Mouse (Mus musculus) skeletal muscle tissue, adult 2 months (tissue): ENCODE measurements at regions not wholly inside any gene's neighbourhood (a gene's known extent, or its start where the extent isn't known, plus 50 kb on each side); places are given as distances from the start of the nearest gene placed in this dataset.
"Not testable (repeated sequence)": the region's sequence is repeated elsewhere in the genome, so short reads cannot be mapped to it uniquely, and the experiment has no call there.

Experiments
- DNase-seq: peaks from one replicate; pipeline ENCODE4 v3.0.0-alpha.2; 2012; ENCODE audit warnings: low read depth, low spot score

DNA sequence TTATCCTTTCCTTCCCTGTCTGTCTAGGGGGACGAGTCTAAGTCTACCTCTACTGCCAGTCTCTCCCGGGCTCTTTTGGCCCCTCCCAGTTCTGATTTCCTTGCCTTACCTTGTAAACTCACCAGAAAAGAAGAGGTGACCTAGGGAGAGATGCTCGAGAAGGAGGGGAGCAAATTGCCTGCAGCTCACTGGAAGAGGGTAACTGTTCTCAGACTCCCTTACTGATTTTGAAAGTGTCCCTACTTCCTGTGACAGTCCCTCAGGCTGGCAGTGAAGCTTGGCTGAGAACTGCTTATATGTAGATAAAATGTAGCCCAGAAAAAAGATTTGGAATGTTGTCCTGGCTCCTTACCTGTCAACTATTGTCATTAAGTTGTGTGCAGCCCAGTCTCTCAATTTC, 180.6 kb upstream of the Tab2 start:
- DNase-seq, result no peak

DNA sequence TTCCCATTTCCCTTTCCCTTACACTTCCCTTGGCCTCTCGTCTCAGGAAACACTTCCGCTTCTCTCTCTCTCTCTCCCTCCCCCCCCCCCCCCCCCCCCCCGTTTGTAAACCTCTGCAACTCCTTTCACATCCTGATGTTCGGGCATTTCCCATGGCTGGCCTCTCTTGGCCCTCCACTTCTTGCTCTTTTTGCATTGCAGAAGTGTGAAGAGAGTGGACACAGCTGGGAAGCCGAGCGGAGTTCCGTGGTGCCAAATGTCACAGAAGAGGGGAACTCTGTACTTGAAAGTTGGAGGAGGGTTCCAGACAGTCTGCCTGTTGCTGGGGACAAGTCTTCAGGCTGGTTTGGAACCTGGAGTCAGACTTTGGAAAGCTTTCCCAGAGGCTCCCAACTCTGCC, 179.2 kb upstream of the Tab2 start:
- no peak for DNase-seq

DNA sequence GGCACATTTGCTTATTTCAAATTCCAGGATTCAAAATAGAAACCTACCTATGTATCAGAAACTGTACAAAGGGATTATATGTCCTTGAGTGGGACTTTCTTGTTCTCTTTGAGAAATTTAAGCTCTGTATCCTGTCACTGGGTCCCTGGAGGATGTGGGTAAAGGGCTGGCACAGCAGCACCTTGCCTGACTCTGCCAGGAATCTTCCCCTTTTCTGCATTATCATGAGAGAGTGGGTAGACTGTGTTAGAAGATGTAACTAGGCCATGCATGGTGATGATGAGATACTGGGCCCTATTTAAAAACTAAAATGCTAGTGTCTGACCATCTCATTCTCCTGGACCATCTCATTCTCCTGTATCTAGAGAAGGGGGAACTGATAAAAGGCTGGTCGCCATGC, 178.4 kb upstream of the Tab2 start:
- DNase-seq, result no peak

DNA sequence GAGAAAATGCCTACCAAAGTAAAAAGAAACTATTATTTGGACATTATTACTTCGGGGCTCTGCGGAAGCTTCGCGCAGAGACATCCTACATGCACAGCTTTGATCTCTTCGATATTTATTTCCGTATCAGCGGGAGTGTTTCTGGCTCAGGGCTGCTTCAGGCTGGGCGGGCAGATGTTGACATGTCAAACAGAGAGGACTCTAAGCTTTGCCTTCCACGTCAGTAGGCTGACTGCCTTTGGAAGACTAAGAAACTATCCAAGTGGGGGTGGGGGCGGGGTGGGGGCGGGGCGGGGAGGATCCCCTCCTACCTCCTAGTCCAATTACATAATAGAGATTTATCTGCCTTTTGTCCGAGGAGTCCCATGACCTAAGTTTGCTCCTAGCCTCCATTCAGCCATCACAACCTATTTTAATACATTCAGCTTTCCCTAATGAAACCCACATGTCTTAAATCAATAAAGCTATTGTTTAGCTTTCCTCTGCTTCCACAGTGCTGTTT, 177.5 kb upstream of the Tab2 start:
- no peak for DNase-seq

DNA sequence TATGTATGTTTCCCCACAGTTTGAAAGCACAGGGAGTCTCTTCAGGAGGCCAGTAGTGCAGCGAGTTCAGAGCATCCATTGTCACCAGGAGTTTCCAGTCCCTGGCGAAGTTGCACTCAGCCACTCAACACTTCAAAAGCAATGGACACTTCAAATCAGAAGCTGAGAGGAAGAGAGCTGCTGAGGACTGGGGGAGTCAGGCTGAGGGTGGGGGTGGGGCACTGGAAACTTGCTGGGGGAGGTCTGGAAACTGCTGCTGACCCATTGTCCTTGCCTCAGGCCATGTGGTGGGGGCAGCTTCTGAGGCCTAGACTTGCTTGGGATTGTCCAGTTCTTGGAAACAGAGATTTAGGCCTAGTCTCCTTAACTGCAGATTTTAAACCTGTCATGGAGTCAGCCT, 176.8 kb upstream of the Tab2 start:
- DNase-seq, result no peak

DNA sequence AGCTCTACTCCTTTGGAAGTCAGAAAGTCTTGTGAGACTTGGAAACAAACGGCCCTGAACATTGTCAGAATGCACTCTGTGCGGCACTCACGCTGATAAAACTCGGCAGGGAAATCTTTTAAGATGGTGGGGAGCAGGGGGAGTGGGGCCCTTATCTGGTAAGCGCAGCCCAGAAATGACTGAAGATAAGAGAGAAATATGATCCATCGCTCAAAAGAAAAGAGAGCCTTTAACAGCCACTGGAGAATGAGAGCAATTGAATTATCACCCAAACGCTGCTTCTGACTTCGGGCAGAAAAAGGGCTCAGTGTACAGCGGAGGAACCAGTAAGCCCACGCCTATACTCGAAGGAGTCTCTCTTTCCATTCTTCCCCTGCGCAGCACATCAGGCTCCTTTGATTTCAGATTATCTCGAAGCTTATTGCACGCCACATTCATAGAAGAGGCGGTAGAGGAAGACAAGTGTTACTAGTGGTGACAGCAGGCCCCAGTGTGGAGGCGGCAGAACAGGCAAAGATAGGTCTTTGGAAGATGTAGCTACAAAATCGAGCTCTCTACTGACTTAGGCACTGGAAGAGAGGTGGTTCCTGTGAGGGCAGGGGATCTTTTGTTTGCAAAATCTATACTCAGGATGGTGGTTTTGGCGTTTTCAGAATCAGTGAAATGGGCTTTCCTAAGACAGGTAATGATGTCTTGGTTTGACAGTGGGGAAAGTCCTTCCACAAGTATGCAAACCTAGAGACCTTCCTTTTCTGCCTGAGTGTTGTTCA, 174.6 kb upstream of the Tab2 start:
- no peak for DNase-seq

DNA sequence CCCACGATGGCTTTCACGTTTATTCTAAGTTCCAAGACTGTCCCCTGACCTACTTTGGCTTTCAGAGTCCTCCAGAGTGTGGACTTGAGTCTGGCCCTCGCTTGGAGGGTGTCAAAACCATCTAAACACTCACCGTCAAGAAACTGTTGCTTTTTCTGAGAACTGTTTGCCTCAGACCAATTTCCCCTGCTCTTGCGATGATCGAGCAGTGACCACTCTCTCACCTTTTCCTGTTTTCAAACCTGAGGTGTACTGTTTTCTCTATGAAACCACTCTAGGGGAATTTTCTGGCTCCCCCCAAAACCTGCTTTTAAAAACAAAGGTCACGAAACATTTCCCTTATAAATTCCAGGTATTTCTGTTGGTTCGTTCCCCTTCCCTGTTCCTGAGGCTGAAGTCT, 174.0 kb upstream of the Tab2 start:
- no peak for DNase-seq

DNA sequence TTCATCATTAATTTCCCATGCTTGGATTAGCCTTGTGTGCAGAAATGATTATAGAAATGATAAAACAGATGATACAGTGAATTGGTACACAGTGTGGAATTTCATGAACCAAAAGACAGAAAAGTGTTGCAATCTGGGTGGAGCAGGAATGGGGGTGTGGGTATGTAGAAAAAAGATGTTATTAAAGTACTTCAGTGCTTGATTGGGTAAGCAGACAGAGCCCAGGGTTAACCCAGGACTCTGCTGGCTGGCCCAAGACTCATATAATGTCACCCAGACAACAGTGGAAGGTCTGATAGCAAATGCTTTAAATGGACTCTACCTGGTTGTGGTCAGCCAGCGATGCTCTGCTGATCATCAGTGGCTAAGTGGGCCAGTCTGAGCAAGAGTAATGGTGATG, 168.1 kb upstream of the Tab2 start:
- no peak for DNase-seq

DNA sequence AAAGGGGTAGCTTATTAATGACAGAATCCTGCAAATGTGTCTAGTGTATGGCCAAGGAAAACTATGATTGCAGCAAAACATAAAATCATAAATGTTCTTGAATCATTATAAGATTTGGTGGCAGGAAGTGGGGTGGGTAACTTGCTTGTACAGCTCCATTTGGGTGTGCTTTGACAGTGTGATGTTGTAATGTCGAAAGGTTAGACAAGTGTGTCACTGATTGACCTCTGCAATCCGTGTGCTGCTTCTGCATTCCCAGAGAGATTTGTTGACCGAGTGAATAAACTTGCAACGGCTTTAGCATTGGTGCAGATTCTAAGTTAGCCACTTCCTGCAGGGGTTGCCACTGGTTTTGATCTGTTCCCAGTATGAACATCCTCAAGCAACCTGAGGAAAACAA, 165.9 kb upstream of the Tab2 start:
- DNase-seq, result no peak

DNA sequence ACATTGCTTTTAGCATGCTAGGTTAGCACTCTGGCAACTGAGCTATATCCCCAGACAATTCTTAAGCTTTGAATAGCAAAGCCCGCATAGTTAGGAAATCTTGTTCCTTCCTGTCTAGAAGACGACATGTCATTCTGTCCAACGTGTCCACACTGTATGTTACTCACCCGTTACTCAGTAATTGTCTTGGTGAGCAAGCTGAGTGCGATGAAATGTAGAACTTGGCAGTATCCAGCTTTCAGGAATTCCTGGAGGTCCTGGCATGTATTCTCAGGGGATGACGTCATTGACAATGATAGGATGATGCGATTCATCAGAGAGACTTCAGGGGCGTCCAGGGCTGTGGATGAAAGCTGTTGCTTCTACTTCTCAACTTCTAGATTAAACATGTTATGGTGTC, 160.8 kb upstream of the Tab2 start:
- DNase-seq, result no peak

DNA sequence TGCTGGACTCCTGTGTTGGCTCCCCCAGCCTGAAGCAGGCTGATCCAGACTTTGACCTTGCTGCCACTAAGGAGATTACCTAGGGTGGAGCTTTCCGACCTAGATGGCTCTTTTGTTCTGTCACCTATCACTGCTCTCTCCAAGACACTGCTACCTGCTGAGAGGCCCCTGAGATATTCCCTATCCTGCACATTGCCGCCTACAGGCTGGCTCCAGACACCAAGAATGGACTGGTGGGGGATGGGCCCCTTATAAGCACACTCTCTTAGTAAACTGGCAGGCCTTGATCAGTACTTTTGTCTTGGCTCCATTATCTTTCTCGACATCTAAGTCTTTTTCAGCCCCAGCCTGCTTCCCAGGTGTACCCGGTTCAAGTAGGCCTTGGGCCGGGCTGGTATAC, 158.9 kb upstream of the Tab2 start:
- not testable (repeated sequence) for DNase-seq

DNA sequence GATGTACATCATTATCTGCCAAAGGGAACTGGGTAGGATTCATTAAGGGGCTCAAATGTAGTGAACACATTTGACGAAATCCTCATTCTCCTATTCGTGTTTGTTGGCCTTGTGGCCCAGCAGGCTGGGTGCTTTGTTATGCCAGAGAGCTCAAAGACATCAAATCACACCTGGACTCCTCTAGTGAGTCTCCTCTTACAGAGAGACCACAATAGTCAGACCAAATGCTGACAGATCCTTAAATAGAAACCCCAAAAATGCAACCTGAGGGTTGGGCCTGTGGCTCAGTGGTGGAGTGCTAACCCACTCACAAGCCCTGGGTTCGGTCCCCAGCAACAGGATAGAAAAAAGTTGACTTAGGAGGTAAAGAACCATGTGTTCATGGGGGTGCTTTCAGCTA, 158.5 kb upstream of the Tab2 start:
- no peak for DNase-seq

DNA sequence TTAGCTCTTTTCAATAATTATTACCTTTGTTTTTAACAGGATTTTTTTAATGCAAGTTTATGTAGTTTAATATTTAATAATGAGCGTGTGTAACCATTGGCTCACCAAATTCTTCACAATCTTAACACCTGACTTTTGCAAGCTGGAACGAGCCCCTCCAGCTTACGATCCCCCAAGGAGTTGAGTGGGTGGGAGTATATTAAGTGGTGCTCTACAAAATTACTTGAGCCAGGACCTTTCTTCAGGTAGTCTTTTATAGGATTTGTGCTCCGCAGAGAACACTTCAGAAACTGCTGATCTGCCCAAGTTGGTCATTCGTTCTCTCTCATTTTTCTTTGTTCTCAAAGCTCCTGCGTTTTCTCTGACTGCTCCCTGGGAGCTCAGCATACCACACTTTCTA, 144.5 kb upstream of the Tab2 start:
- DNase-seq, result no peak

DNA sequence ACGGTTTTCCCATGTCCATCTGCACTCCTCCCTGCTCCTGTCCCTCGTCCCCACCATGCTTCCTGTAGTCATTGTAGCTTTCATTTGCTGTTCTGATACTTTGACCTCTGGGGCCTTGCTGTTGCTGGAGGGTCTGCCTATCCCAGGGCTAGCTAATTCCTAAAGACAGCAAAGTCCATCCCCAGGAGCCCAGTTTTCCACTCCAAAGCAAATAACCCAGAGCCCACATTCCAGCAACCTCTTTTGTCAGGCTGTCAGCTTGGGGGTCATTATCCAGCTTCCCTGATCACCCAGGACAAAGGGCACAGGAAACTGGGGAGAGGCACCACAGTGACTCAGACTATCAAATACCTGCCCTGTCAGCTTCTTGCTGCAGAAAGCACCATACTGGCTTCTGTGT, 139.9 kb upstream of the Tab2 start:
- no peak for DNase-seq

DNA sequence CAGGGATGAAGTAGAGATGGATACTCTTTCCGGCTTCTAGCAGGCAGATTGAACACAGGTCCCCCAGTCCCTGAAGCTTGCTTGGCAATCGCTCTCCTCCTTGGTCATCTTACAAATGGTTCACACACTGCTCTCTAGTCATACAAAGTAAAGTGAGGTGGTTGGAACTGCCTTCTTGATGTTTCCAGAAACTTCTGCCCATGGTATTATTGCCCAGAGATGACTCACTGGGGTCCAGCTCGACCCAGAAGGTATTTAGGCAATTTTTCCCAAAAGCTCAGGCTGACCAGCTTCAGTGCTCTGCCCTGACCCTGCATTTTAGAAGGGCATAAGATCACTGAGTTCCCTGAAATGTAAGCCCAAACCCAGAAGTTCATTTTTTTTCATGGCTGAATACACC, 139.2 kb upstream of the Tab2 start:
- DNase-seq, result no peak

DNA sequence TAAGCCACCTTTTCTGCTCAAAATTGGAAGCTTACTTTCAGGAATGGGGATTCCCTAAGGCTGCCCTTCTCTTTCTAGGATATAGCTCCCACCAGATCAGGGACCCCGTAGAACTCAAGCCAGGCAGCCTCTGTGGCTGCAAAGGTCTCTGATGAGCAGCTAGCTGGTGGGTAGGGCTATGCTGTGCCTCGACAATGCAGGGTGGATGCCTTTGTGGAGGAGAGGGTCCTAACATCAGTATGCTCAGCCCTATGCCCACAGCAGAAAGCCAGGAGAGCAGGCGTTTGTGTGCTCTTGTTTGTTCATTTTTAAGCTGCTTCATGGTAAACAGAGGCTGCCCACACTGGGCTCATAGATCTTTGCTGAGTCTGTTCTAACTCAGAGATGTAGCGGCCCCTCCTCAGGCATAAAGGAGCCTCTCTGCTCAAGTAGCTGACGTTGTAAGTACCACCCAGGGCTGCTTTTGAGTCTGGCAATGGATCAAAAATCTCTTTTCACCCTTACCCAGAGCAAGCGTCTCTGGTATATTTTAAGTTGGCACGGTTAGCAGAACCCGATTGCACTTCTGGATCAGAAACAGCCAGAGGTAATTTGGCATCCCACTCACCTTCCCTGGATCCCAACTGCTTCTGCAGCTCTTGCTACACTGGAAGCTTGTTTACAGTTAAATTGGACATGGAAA, 136.0 kb upstream of the Tab2 start:
- DNase-seq, result no peak

DNA sequence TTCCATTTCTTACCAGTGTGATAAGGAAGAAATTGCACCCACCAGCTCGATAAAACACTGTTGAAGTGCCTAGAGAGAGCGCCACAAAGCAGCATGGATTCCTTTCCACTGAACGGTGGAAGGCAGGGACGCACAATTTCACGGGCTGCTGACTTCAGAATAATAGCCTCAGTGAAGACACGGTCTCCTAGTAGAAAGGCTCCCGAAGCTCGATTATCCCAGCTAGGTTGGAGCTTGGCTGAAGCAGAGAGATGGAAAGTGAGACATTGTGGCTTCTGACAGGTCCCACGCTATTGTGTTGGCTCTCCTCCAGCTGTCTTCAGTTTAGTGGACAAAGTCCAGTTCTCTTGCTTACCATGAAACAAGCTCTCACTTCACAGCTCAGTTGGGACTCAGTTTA, 133.3 kb upstream of the Tab2 start:
- no peak for DNase-seq

DNA sequence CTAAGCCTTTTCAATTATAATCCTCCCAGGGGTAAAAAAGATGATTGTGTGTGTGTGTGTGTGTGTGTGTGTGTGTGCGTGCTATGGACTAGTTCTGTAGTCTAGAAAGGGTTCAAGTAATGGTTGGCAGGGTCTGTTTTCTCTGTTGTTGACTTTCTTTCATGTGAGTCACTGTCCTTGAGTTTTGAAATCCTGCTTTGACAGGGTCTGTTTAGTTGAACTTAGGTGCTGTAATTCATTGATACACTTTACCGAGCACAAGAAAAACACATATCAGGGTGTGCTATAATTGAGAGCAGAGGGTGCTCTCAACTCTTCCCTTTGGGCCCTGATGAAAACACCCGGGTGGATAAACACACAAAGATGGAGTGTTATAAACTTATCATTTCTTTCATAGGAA, 132.7 kb upstream of the Tab2 start:
- no peak for DNase-seq

DNA sequence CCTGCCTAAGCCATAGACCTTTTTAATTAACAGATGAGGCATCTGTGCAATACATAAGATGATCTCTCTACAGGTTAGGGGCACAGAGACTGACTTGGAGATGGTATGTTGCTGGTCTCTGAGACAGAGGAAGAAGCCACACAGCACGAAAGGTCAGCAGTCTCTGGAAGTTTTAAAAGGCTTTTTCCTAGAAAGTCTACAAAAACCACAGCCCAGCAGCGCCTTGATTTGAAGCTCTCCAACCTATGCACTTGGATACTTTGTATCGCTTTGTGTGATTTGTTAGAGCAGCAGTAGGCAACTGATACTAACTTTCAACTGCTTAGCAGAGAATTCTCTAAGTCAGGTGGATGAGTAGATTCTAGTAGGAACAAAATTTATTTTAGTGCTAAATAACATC, 132.3 kb upstream of the Tab2 start:
- DNase-seq, result no peak

DNA sequence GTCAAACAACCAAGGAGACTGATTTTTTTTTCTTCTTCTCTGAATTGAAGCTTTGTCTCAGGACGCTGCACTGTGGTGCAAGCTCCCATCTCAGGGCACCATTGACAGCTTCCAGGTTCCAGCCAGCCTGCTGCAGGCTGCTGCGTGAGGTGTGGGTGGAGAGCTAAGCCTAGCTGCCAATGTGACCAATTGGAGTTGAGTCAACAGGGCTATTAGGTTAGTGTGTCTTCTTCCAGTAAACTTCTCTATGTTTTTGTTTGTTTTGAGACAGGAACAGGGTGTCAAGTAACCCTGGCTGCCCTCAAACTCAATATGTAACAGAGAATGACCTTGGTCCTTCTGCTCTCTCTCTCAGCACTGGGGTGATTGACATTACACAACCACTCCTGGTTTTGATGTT, 131.1 kb upstream of the Tab2 start:
- DNase-seq, result no peak

DNA sequence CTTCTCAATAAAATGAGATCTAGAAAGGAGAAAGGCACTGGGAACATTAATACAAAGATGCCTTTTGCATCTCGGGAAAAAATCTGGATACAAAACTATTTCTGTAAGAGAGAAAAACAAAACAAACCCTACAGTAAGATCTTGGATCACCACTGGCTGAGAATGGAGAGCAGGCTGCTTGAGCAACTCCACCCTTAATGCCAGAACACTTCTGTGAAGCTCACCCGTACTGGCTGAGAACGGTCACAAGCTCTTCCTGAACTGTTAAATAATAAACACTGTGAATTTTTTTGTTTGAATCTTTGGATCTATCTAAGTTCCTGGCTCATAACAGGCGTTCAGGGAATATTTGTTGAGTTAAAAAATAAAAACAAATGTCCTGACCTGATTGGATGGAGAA, 130.4 kb upstream of the Tab2 start:
- no peak for DNase-seq

DNA sequence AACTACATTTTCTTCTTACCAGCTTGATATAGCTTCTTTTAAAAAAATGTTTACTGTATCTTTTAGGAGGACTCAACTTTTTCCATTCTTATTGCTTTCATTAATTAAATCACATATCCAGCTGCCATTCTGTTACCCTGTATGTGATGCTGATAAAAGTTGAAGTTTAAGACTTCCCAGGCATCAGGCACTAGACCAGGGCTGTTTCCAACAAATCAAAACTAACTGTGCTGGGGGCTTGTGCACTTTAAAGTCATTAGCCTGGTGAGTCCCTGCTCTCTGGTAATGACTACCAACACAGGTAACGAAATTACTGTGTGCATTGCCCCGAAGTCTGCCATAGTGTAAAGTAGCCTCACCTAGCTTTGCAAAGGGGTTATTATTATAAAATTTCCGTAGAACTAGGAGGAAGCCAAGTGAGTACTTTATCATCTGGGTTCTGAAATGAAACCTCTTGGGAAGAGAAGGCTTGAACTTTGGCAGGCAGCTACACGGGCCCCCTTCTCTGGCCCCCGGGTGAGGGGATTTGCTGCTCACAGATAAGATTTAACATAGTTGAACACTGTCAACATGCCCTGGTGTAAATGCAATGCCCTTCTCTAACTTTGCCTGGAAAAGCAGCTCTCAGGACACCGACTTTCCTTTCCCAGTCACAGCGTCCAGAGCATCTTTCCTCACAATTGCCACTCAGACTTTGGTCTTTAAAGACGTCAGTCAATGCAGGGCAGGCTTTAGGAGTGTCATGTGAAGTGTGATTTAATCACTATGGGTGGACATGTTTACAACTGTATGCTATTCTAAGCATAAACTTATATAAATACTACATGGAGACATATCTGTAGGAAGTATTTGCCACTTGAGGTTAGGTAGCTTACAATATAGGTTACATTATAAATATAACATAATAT, 122.1 kb upstream of the Tab2 start:
- no peak for DNase-seq
